Mouse (Mus musculus): ENCODE data around the gene Krt24.
A peak's percentile ranks its signal among the peaks of the same experiment; 100 is the strongest.

The Krt24 gene

GRCm38 (mm10) chr11:99284833-99285312, at the start of gene Krt24:
Gene Krt24, minus strand, starts transcription at chr11:99285262.
- DNase-seq, result no peak

GRCm38 (mm10) chr11:99333426-99333825, 48.4 kb upstream of the Krt24 start:
- DNase-seq, result no peak

- DNase-seq, result no peak
Observed at GRCm38 (mm10) chr11:99329655-99330054, 44.6 kb upstream of the Krt24 start.

GRCm38 (mm10) chr11:99322851-99323250, 37.8 kb upstream of the Krt24 start, which contains the start of gene Krt25:
Gene Krt25, minus strand, starts transcription at chr11:99322951.
- DNase-seq, result no peak

- no peak for DNase-seq
Observed at GRCm38 (mm10) chr11:99321094-99321493, 36.0 kb upstream of the Krt24 start.

GRCm38 (mm10) chr11:99319127-99319526, 34.1 kb upstream of the Krt24 start:
- no peak for DNase-seq

GRCm38 (mm10) chr11:99316543-99316942, 31.5 kb upstream of the Krt24 start:
- no peak for DNase-seq

GRCm38 (mm10) chr11:99314594-99314993, 29.5 kb upstream of the Krt24 start:
- no peak for DNase-seq

GRCm38 (mm10) chr11:99310882-99311281, 25.8 kb upstream of the Krt24 start:
- DNase-seq, result no peak

GRCm38 (mm10) chr11:99307579-99307978, 22.5 kb upstream of the Krt24 start:
- DNase-seq, result peak; percentile 68

GRCm38 (mm10) chr11:99295039-99295438, 10.0 kb upstream of the Krt24 start:
- no peak for DNase-seq

- DNase-seq, result peak; percentile 44
Observed at GRCm38 (mm10) chr11:99292846-99293245, 7.8 kb upstream of the Krt24 start.

- no peak for DNase-seq
Observed at GRCm38 (mm10) chr11:99284011-99284410, 1.1 kb downstream of the Krt24 start.

GRCm38 (mm10) chr11:99283334-99283733, 1.7 kb downstream of the Krt24 start:
- DNase-seq, result no peak

GRCm38 (mm10) chr11:99281116-99281515, 3.9 kb downstream of the Krt24 start:
- no peak for DNase-seq

- no peak for DNase-seq
Observed at GRCm38 (mm10) chr11:99279986-99280385, 5.1 kb downstream of the Krt24 start.

- DNase-seq, result no peak
Observed at GRCm38 (mm10) chr11:99276786-99277185, 8.3 kb downstream of the Krt24 start.

- DNase-seq, result no peak
Observed at GRCm38 (mm10) chr11:99275624-99276023, 9.4 kb downstream of the Krt24 start.

- no peak for DNase-seq
Observed at GRCm38 (mm10) chr11:99272721-99273120, 12.3 kb downstream of the Krt24 start.

GRCm38 (mm10) chr11:99269192-99269591, 15.9 kb downstream of the Krt24 start:
- DNase-seq, result no peak

GRCm38 (mm10) chr11:99265796-99266195, 19.3 kb downstream of the Krt24 start:
- no peak for DNase-seq

- peak; percentile 5 for DNase-seq
Observed at GRCm38 (mm10) chr11:99265220-99265619, 19.8 kb downstream of the Krt24 start.

- no peak for DNase-seq
Observed at GRCm38 (mm10) chr11:99256213-99256612, 28.8 kb downstream of the Krt24 start.

GRCm38 (mm10) chr11:99255316-99255715, 29.7 kb downstream of the Krt24 start:
- DNase-seq, result no peak

- no peak for DNase-seq
Observed at GRCm38 (mm10) chr11:99253893-99254292, 31.2 kb downstream of the Krt24 start.

GRCm38 (mm10) chr11:99252671-99253070, 32.4 kb downstream of the Krt24 start:
- DNase-seq, result no peak

All from right cerebral cortex, postnatal 4 days (tissue).